Mouse (Mus musculus) liver, adult 2 months (tissue): Measurements from ENCODE around the gene Adam10. TPM values are rescaled to one million over a fixed set of nuclear protein-coding genes. Genes with fewer than 3 reads are reported as not detected.

Experiments used
- DNase-seq: peaks from one replicate; pipeline ENCODE4 v3.0.0-alpha.2; 2011; ENCODE audit warnings: low read depth, low spot score; ENCODE audit errors: extremely low read depth
- H3K27ac ChIP-seq: fragments of 200-500 bp; replicated peaks from 2 replicates; pipeline ENCODE4 v1.5.1; 2012; ENCODE audit warnings: low read depth, mild to moderate bottlenecking, control low read depth, inconsistent platforms, low read length; ENCODE audit not compliant: insufficient read depth
- H3K27me3 ChIP-seq: fragments of 200-500 bp; 2 replicates; pipeline ENCODE4 v1.6.1; 2012; ENCODE audit warnings: mild to moderate bottlenecking, moderate library complexity, low read length, inconsistent platforms; ENCODE audit not compliant: control insufficient read depth, insufficient read depth
- H3K36me3 ChIP-seq: fragments of 200-500 bp; 2 replicates; pipeline ENCODE4 v1.6.1; 2012; ENCODE audit warnings: low read length, inconsistent platforms; ENCODE audit not compliant: control insufficient read depth, insufficient read depth
- H3K4me1 ChIP-seq: fragments of 200-500 bp; 2 replicates; pipeline ENCODE4 v1.6.1; 2011; ENCODE audit warnings: low read length; ENCODE audit not compliant: control insufficient read depth, insufficient read depth
- H3K4me3 ChIP-seq: fragments of 200-500 bp; 2 replicates; pipeline ENCODE4 v1.5.1; 2011; ENCODE audit warnings: low read depth, mild to moderate bottlenecking, control low read depth, low read length, moderate library complexity; ENCODE audit not compliant: insufficient read depth
- H3K79me2 ChIP-seq: fragments of 200-500 bp; 2 replicates; pipeline ENCODE4 v1.6.1; 2012; ENCODE audit warnings: inconsistent platforms, mild to moderate bottlenecking, low read length, moderate library complexity; ENCODE audit not compliant: control insufficient read depth, insufficient read depth
- H3K9ac ChIP-seq: fragments of 200-500 bp; 2 replicates; pipeline ENCODE4 v1.6.1; 2012; ENCODE audit warnings: low read depth, mild to moderate bottlenecking, control low read depth, inconsistent platforms, low read length
- CTCF ChIP-seq: fragments of 200-500 bp; IDR thresholded peaks from 2 replicates; pipeline ENCODE4 v1.5.1; 2011; ENCODE audit warnings: low read depth, low read length, control low read depth
- POLR2A ChIP-seq: fragments of 200-500 bp; IDR thresholded peaks from 2 replicates; pipeline ENCODE4 v1.6.1; 2011; ENCODE audit warnings: low read length, control low read depth; ENCODE audit not compliant: insufficient read depth; ENCODE audit errors: extremely low read depth
- WGBS: fragments of 180-500 bp; shearing (Covaris S2); methylation state at CpG from one replicate; pipeline ENCODE4 v1.1.7; 2018; 5-methylcytosine and 5-hydroxymethylcytosine counted together
- polyA plus RNA-seq: library from polyadenylated mRNA; depleted of rRNA; stranded (reverse); fragments of >200 nt; gene quantifications from 2 replicates; pipeline ENCODE4 v1.2.3, GENCODE M21; 2012
- total RNA-seq: library from RNA; depleted of rRNA; stranded (reverse); fragments of >200 nt; gene quantifications from 2 replicates; pipeline ENCODE4 v1.2.3, GENCODE M21; 2014

The Adam10 gene
- total and polyA plus RNA-seq, 2 experiments = 4.9 to 16.8 TPM

- no peaks in the 10 kb centered on the region; the same call in 1 of the 2 replicates for H3K79me2 ChIP-seq
- WGBS = 89% methylated on average over 1 of the region's 1 CpGs
- no peak overlapping the region for H3K4me3 ChIP-seq
- H3K4me1 ChIP-seq = no peaks in the 10 kb centered on the region
- H3K27me3 ChIP-seq = no peaks in the 10 kb centered on the region
- peaks cover 2% of the 10 kb centered on the region; the same call in 1 of the 2 replicates for H3K36me3 ChIP-seq
- no peak overlapping the region for H3K27ac ChIP-seq
- no peak overlapping the region for H3K9ac ChIP-seq
- no peak for DNase-seq
- TF ChIP-seq POLR2A = no peak
- TF ChIP-seq CTCF = no peak
These were observed 27.6 kb downstream of the Adam10 start for GRCm38 (mm10) chr9:70706444-70706843.

- H3K36me3 ChIP-seq = peaks cover 1% of the 10 kb centered on the region; the same call in 1 of the 2 replicates
These were observed 50.7 kb downstream of the Adam10 start for GRCm38 (mm10) chr9:70729544-70729943.

GRCm38 (mm10) chr9:70731079-70731478 is 52.3 kb downstream of the Adam10 start:
- Histone ChIP-seq H3K4me1 (no peaks in the 10 kb centered on the region), H3K79me2 (no peaks in the 10 kb centered on the region; the same call in 1 of the 2 replicates), H3K27me3 (no peaks in the 10 kb centered on the region), H3K36me3 (no peaks in the 10 kb centered on the region), H3K9ac (no peak overlapping the region), H3K4me3 (no peak overlapping the region), H3K27ac (no peak overlapping the region)
- no peak for TF ChIP-seq CTCF
- no peak for TF ChIP-seq POLR2A
- DNase-seq = no peak

More at GRCm38 (mm10) chr9:70729544-70729943, 50.7 kb downstream of the Adam10 start:
- Histone ChIP-seq H3K4me3 (no peak overlapping the region), H3K27ac (no peak overlapping the region), H3K27me3 (no peaks in the 10 kb centered on the region), H3K79me2 (no peaks in the 10 kb centered on the region; the same call in 1 of the 2 replicates), H3K9ac (no peak overlapping the region), H3K4me1 (no peaks in the 10 kb centered on the region)
- TF ChIP-seq CTCF (no peak), POLR2A (no peak)
- DNase-seq = no peak
- 95% methylated on average over 2 of the region's 2 CpGs for WGBS

GRCm38 (mm10) chr9:70733208-70733607 is 54.4 kb downstream of the Adam10 start:
- no peaks in the 10 kb centered on the region for H3K27me3 ChIP-seq
- H3K9ac ChIP-seq = no peak overlapping the region
- no peak overlapping the region for H3K4me3 ChIP-seq
- no peak for DNase-seq
- TF ChIP-seq POLR2A = no peak
- no peak for TF ChIP-seq CTCF
- WGBS = 100% methylated on average over 2 of the region's 2 CpGs
- H3K27ac ChIP-seq = no peak overlapping the region
- H3K36me3 ChIP-seq = no peaks in the 10 kb centered on the region
- no peaks in the 10 kb centered on the region; the same call in 1 of the 2 replicates for H3K79me2 ChIP-seq
- no peaks in the 10 kb centered on the region for H3K4me1 ChIP-seq

DNA sequence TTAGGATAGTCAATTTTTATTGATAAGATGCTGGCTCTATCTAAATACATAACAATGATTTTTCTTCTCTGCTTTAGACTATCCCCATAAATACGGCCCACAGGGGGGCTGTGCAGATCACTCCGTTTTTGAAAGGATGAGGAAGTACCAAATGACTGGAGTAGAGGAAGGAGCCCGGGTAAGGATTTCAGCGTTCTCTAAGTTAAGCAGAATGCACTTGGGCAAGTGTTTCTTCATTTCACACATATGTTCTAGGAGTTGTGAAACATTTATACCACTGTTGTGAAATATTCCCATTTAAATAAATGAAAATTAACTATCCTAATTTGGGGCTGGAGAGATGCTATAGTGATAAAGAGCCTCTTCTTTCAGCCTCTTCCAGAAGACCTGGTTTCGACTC is 61.2 kb downstream of the Adam10 start:
- DNase-seq = no peak
- H3K27me3 ChIP-seq = no peaks in the 10 kb centered on the region
- H3K4me3 ChIP-seq = no peak overlapping the region
- H3K79me2 ChIP-seq = no peaks in the 10 kb centered on the region; the same call in 1 of the 2 replicates
- peaks cover 14% of the 10 kb centered on the region for H3K36me3 ChIP-seq
- H3K9ac ChIP-seq = no peak overlapping the region
- H3K4me1 ChIP-seq = no peaks in the 10 kb centered on the region
- WGBS = 90% methylated on average over 5 of the region's 5 CpGs
- no peak for TF ChIP-seq POLR2A
- no peak for TF ChIP-seq CTCF
- H3K27ac ChIP-seq = no peak overlapping the region

DNA sequence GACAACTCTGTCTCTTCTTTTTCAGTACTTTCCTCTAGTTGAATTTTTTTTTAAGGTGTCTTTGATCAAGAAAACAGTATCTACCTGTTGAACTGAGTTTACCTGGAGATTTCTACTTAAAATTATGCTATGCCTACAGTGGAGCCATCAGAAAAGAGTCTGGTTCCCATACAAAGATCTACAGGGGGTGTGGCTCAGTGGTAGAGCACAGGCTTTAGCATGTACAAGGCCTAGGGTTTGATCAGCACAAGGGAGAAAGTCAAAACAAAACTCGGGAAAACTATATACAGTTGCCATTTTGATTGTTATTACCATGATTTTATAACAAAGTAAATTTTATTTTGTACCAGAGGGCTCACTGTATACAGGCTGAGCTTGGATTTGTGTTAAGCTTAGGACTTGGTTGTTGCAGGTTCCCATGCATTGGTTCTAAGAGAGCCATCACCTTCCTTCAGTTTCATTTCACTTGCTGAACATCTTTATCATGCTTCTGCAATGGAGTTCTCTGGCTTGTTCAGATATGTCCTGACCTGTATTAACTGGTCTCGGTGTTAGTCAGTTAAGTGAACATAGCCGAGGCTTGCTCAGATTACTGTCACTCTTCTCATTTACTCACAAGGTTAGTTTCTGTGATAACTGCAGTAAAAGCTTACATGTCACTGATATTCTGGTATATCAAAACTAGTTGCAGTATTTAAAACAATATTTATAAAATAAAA is 72.9 kb downstream of the Adam10 start:
- Histone ChIP-seq H3K79me2 (no peaks in the 10 kb centered on the region), H3K27ac (no peak overlapping the region), H3K9ac (no peak overlapping the region), H3K27me3 (no peaks in the 10 kb centered on the region), H3K36me3 (peaks cover 42% of the 10 kb centered on the region), H3K4me1 (no peaks in the 10 kb centered on the region), H3K4me3 (no peak overlapping the region)
- DNase-seq = no peak
- 96% methylated on average over 3 of the region's 3 CpGs for WGBS
- TF ChIP-seq CTCF (no peak), POLR2A (no peak)
